Mouse (Mus musculus) heart, postnatal 25 days (tissue): ENCODE measurements at regions not wholly inside any gene's neighbourhood (a gene's known extent, or its start where the extent isn't known, plus 50 kb on each side); places are given as distances from the start of the nearest gene placed in this dataset.

ENCODE experiments used
- DNase-seq: peaks from one replicate; pipeline ENCODE4 v3.0.0; 2022; ENCODE audit warnings: low spot score
- intact Hi-C: fragments of 180-260 bp; cut with DNase I; formaldehyde crosslinking; loops from one replicate; pipeline ENCODE4 v1.15.1; 2025

DNA sequence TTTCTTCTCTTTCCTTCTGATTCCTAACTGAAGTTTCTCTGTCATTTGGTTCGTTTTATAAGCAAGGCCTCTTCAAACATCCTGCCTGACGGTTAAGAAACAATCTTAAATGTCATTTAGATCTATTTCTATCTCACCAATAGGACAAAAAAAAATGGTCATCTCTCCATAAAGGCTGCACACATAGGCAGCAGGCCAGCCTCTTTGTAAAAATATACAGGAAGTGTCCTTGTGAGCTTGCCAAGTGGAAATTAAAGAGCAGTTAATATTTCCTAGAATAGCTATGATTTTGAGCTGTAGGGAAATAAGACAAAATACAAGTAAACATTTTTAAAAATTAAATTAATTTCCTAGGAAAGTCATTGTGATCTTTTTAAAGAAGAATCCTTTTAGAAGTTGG lies 70.6 kb upstream of the Apob start:
- DNase-seq = no peak
- intact Hi-C loops = no loop called here

DNA sequence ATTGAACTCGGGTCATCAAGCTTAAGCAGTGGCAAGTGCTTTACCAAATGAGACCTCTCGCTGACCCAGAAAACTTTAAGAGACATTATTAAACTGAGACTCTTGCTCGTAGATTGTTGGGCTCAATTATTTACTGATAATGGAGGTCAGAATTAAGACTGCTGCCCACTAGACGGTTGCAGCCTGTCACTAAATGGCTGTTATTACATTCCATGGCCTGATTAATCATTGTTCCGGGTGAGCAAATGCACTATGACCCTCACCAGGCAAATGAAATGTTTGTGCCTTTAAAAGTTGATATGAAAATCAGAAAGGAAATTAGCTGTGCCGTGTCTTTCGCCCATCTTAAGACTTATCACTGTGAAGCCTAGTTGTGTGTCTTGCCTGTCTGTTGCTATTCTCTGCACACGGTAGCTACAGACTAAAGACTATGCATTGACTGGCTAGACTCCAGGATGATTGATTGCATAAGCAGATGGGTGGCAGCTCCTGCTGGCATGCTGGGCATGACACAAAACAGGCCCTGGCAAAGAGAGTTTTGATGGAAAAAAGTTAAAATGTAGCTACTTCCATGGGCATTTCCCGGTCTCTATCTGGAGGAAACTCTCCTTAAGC lies 67.6 kb upstream of the Apob start:
- intact Hi-C loops = no loop called here
- no peak for DNase-seq

DNA sequence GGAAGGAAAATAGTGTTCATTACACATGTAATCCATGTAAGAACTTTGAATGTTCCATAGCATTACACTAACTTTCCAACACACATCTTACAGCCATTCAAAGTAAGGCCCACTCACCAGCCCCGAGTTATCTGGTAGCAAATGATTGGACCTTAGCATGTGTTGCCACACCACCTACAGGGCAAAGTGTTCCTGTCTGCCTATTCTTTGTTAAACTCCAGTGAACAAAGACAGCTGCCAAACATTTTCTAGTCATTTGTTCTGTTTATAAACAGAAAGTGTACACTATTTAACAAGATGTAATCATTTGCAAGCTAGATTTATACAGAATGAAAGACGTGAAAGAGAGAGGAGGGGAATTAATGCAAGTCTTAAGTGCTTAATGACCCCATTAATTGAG lies 66.9 kb upstream of the Apob start:
- DNase-seq = no peak
- intact Hi-C loops = no loop called here

DNA sequence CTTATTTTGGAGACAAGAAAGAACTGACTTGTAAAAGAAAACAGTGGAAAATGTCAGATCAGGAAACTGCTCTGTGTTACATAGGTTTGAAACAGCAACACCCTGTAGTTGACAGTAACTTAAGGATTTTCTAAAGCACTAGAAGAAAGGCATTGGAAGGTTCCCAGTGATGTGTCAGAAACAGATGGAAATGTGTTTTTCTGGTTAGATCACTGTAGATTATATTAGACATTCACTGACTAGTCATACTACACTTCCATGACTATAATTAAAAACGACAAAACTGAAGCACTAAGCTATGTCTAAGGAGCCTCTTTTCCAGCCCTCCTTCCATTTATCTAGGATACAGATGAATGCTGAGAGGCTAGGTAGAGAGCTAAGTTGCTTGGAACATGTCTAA lies 59.1 kb upstream of the Apob start:
- intact Hi-C loops = no loop called here
- DNase-seq = no peak

DNA sequence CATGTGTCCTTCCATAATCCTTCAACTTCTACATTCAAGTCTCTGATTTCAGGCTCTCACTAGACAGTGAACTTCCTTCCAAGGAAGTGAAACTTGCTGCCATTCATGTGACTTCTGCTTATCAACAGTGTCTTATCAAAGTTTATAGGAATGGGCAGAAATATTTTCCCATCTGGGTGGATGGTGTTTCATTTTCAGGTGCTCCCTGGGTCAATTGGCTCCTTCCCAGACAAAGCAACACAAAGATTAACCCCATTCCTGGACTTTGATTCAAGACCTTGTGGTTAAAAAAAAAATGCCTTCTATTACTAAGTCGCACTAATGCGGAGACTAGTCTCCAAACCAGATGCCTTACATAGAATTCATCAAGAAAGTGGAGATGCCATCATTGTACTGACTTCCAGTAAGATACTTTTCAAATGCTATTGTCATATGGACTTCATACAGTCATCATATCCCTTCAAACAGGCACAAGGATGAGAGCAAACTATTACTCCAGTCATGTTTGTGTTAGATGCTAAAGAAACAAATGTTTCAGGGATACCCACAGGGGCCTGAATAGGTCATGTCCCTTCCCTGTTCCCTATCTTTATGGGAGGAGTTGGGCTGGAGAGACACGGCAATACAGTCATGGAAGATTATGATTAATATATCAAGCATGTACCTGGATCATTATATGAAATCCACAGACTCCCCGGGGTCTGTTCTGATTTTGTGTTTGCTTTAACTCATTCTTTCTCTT lies 58.3 kb upstream of the Apob start:
- no peak for DNase-seq
- intact Hi-C loops = no loop called here

DNA sequence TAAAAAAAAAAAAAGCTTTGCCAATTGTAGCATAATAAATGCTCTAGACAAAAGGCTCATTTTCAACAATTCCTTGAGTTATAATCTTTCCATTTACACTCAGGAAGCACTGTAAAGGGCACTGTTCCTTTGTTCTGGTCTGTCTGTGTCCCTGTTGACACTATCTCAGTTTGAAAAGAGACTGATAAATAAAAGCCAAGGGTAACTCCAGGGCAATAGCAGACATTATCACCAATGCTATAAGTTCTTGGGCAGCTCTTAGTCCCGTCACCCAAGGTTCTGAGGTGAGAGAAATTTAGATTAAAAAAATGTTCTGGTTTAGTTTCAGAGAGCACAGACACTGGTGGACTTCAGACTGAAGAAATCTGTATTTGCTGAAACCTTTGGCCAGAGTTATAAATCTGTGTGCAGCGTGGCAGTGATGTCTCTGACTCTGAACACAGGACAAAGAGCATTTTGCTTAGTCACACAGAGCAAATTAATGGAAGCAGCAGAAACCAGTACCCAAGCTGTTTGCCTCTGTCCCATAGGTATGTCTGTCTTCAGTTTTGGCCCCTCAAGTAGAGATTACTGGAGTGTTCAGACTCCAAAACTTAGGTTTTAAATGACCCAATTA lies 57.6 kb upstream of the Apob start:
- intact Hi-C loops = no loop called here

DNA sequence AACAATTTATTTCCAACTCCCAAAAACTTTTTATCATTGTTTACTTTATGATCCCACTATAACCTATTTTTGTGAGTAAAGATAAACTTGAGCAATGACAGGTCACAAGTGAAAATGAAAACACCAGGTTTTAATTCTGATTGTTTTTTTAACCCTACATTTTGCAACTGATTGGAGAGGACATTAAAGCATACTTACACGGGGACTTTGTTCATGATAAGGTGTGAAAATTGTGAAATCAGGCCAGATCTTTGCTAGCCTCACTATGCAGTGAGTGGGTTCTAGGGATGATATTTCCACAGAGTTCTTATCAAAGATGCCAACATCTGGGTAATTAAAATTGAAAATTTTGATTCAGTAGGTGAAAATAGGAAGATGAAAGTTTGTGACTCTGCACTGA lies 56.6 kb upstream of the Apob start:
- intact Hi-C loops = no loop called here
- DNase-seq = no peak

More for the DNA sequence above, 57.6 kb upstream of the Apob start:
- DNase-seq = no peak
